Mouse (Mus musculus) embryonic facial prominence, embryonic 13.5 days (tissue): ENCODE results near the gene Tmppe. TPM values are rescaled to one million over a fixed set of nuclear protein-coding genes. Genes with fewer than 3 reads are reported as not detected.
"Not testable (repeated sequence)": the region's sequence is repeated elsewhere in the genome, so short reads cannot be mapped to it uniquely, and the experiment has no call there.

Experiments used
- ATAC-seq: fragments of 200-750 bp; cut with Nextera tagmentation; 2 replicates; pipeline ENCODE4 v1.8.0; 2017; ENCODE audit warnings: low read depth; ENCODE audit not compliant: insufficient number of reproducible peaks, insufficient read depth, low FRiP score, low TSS enrichment
- H3K27ac ChIP-seq: fragments of 300-500 bp; sonication (generic); 2 replicates; pipeline ENCODE4 v1.5.1; 2015; ENCODE audit warnings: moderate library complexity, mild to moderate bottlenecking, inconsistent platforms
- H3K27me3 ChIP-seq: fragments of 300-500 bp; sonication (generic); 2 replicates; pipeline ENCODE4 v1.6.1; 2015; ENCODE audit warnings: mild to moderate bottlenecking, inconsistent platforms
- H3K36me3 ChIP-seq: fragments of 300-500 bp; sonication (generic); 2 replicates; pipeline ENCODE4 v1.6.1; 2015; ENCODE audit warnings: mild to moderate bottlenecking, inconsistent platforms
- H3K4me1 ChIP-seq: fragments of 300-500 bp; sonication (generic); 2 replicates; pipeline ENCODE4 v1.6.1; 2015; ENCODE audit warnings: inconsistent platforms
- H3K4me2 ChIP-seq: fragments of 300-500 bp; sonication (generic); 2 replicates; pipeline ENCODE4 v1.6.1; 2015; ENCODE audit warnings: moderate library complexity, mild to moderate bottlenecking, inconsistent platforms
- H3K4me3 ChIP-seq: fragments of 300-500 bp; sonication (generic); 2 replicates; pipeline ENCODE4 v1.5.1; 2015; ENCODE audit warnings: mild to moderate bottlenecking, inconsistent platforms
- H3K9ac ChIP-seq: fragments of 300-500 bp; sonication (generic); 2 replicates; pipeline ENCODE4 v1.6.1; 2015; ENCODE audit warnings: mild to moderate bottlenecking, inconsistent platforms
- H3K9me3 ChIP-seq: fragments of 300-500 bp; sonication (generic); 2 replicates; pipeline ENCODE4 v1.6.1; 2016; ENCODE audit warnings: inconsistent platforms
- WGBS: fragments of 180-500 bp; shearing (Covaris S2); methylation state at CpG from one replicate; pipeline ENCODE4 v1.1.7; 2015; ENCODE audit warnings: mixed read lengths; 5-methylcytosine and 5-hydroxymethylcytosine counted together
- polyA plus RNA-seq: library from polyadenylated mRNA; unstranded; fragments of >200 nt; fragmentation: Nextera tagmentation; extraction: Ambion mirVana; gene quantifications from 2 replicates; pipeline ENCODE4 v1.2.1, GENCODE M21; 2015

The Tmppe gene
- polyA plus RNA-seq = 7.8 and 8.5 TPM in 2 replicates

DNA sequence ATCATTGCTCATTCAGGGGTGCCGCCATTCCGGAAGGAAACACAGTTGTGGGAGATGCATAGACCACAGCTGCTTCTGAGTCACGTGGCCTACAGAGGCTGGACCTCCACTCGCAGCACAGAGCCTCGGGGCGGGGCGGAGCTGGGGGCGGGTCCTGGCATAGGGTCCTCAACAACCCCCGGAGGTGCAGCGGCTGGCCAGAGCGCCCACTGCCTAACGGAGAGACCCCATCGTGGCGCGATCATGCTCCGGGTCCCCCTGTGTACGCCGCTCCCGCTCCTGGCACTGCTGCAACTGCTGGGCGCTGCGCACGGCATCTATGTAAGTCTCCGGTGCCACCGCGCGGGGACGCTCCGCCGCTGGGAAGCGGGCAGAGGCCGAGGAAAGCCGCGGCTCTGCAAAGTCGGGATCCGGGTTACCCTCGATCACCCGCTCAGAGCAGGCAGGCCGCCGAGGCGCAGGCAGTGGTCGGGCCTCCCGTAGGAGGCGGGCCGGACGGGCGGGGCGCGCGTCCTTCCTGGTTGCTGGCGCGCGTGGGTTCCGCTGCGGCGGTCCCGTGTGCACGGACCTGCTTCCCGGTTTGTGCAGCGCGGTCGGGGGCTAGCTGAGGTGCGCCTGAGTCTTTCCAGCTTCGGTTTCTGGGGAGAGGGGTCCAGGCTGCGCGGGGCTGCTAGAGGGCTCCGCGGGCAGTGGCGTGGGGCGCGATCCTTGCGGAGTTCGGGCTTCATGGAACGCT lies at the start of gene Tmppe, which contains the start of gene Glb1:
TSS of gene Tmppe (plus strand) at position 157 of the 736 bp plus-strand sequence.
TSS of gene Glb1 (plus strand) at position 128 of the 736 bp plus-strand sequence.
- Histone ChIP-seq H3K36me3 (peaks cover 22% of the 10 kb centered on the region), H3K27ac (peak within 1 kb of the TSS; percentile 92), H3K9ac (peak within 1 kb of the TSS; percentile 90), H3K9me3 (no peaks in the 10 kb centered on the region), H3K4me2 (peak within 1 kb of the TSS; percentile 78), H3K4me1 (peaks cover 11% of the 10 kb centered on the region), H3K4me3 (peak within 1 kb of the TSS; percentile 87), H3K27me3 (no peaks in the 10 kb centered on the region)
- under 1% methylated on average over 73 of the region's 73 CpGs for WGBS
- ATAC-seq = peak; percentile 95

- no peaks in the 10 kb centered on the region for H3K9me3 ChIP-seq
- WGBS = under 1% methylated on average over 48 of the region's 48 CpGs
- no peak overlapping the region for H3K27ac ChIP-seq
- H3K4me1 ChIP-seq = peaks cover 8% of the 10 kb centered on the region
- peak overlapping the region; percentile 68 for H3K9ac ChIP-seq
- peaks cover under 1% of the 10 kb centered on the region for H3K36me3 ChIP-seq
- H3K4me3 ChIP-seq = peak overlapping the region; percentile 55
- H3K27me3 ChIP-seq = peaks cover 10% of the 10 kb centered on the region
- peak; percentile 77 for ATAC-seq
- H3K4me2 ChIP-seq = peak overlapping the region; percentile 88
Observed at GRCm38 (mm10) chr9:114367783-114368470, 33.0 kb upstream of the Tmppe start.

GRCm38 (mm10) chr9:114368471-114368858 lies 32.4 kb upstream of the Tmppe start:
- H3K36me3 ChIP-seq = peaks cover 6% of the 10 kb centered on the region
- H3K9me3 ChIP-seq = no peaks in the 10 kb centered on the region
- peaks cover 8% of the 10 kb centered on the region for H3K4me1 ChIP-seq
- H3K27ac ChIP-seq = no peak overlapping the region
- 11% methylated on average over 12 of the region's 12 CpGs for WGBS
- H3K27me3 ChIP-seq = peaks cover 10% of the 10 kb centered on the region
- peak overlapping the region; percentile 55 for H3K4me3 ChIP-seq
- ATAC-seq = no peak
- peak overlapping the region; percentile 68 for H3K9ac ChIP-seq
- H3K4me2 ChIP-seq = peak overlapping the region; percentile 88

DNA sequence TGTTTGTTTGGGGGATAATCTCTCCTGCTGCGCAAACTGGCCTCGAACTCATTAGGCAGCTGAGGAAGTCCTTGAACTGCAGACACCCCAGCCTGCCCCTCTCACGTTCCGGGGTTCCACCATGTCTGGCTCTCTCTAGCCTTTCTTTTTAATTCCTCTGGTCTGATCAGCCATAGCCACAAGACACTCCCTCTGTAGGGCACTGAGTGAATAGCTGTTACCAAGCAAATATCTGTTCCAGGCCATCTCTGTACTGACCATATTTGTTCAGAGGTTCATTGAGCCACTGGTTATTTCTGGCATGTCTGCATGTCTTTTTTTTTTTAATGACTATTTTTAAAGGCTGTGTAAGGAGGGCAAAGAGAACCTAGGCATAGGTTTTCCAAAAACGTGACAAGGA lies 31.5 kb upstream of the Tmppe start:
- not testable (repeated sequence) for H3K9me3 ChIP-seq, H3K4me3 ChIP-seq, ATAC-seq, H3K9ac ChIP-seq, H3K27ac ChIP-seq, H3K4me2 ChIP-seq, H3K4me1 ChIP-seq
- Histone ChIP-seq H3K36me3 (peaks cover 14% of the 10 kb centered on the region), H3K27me3 (peaks cover 10% of the 10 kb centered on the region)
- WGBS = 59% methylated on average over 5 of the region's 5 CpGs

- 29% methylated on average over 5 of the region's 5 CpGs for WGBS
- not testable (repeated sequence) for H3K27ac ChIP-seq, H3K9me3 ChIP-seq, H3K27me3 ChIP-seq, H3K4me3 ChIP-seq, H3K4me1 ChIP-seq, ATAC-seq, H3K4me2 ChIP-seq, H3K9ac ChIP-seq
- H3K36me3 ChIP-seq = peaks cover 32% of the 10 kb centered on the region
Observed at GRCm38 (mm10) chr9:114371717-114372116, 29.2 kb upstream of the Tmppe start.

GRCm38 (mm10) chr9:114375276-114375962 lies 25.5 kb upstream of the Tmppe start:
- H3K36me3 ChIP-seq = peaks cover 63% of the 10 kb centered on the region
- 89% methylated on average over 10 of the region's 10 CpGs for WGBS
- no peak for ATAC-seq

DNA sequence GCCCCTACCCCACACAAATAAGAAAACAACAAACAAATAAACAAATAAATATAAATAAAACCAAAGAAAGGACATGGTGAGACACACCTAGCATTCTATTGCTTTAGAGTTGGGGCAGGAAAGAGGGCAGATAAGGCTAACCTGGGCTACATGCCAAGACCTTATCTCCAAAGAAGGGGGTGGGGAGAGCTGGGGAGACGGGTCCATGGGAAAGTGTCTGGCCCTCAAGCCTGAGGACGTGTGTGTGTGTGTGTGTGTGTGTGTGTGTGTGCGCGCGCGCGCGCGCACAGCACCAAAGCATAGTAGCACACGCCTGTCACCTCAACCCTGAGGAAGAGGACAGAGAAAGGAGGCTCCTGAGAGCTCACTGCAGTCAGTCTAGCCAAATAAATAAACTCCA lies 23.7 kb upstream of the Tmppe start:
- H3K4me3 ChIP-seq = no peak overlapping the region
- WGBS = 96% methylated on average over 10 of the region's 10 CpGs
- H3K27ac ChIP-seq = no peak overlapping the region
- no peak overlapping the region for H3K4me2 ChIP-seq
- H3K9me3 ChIP-seq = no peaks in the 10 kb centered on the region
- no peak overlapping the region for H3K9ac ChIP-seq
- no peak for ATAC-seq
- peaks cover 71% of the 10 kb centered on the region for H3K36me3 ChIP-seq
- no peaks in the 10 kb centered on the region for H3K4me1 ChIP-seq
- H3K27me3 ChIP-seq = no peaks in the 10 kb centered on the region

More at GRCm38 (mm10) chr9:114375276-114375962, 25.5 kb upstream of the Tmppe start:
- Histone ChIP-seq H3K4me1 (no peaks in the 10 kb centered on the region), H3K4me2 (no peak overlapping the region), H3K27ac (no peak overlapping the region), H3K27me3 (no peaks in the 10 kb centered on the region), H3K4me3 (no peak overlapping the region), H3K9ac (no peak overlapping the region), H3K9me3 (no peaks in the 10 kb centered on the region)

- Histone ChIP-seq H3K9ac (no peak overlapping the region; the same call in 1 of the 2 replicates), H3K36me3 (peaks cover 79% of the 10 kb centered on the region), H3K4me3 (no peak overlapping the region), H3K4me1 (no peaks in the 10 kb centered on the region), H3K27me3 (no peaks in the 10 kb centered on the region), H3K9me3 (no peaks in the 10 kb centered on the region), H3K27ac (no peak overlapping the region), H3K4me2 (no peak overlapping the region)
- ATAC-seq = no peak
- WGBS = 82% methylated on average over 12 of the region's 12 CpGs
Observed at GRCm38 (mm10) chr9:114379871-114380270, 21.0 kb upstream of the Tmppe start.

GRCm38 (mm10) chr9:114380881-114381733 lies 19.8 kb upstream of the Tmppe start:
- no peaks in the 10 kb centered on the region for H3K27me3 ChIP-seq
- no peak overlapping the region for H3K4me3 ChIP-seq
- no peaks in the 10 kb centered on the region for H3K9me3 ChIP-seq
- H3K9ac ChIP-seq = no peak overlapping the region
- no peak overlapping the region for H3K4me2 ChIP-seq
- H3K4me1 ChIP-seq = no peaks in the 10 kb centered on the region
- H3K27ac ChIP-seq = no peak overlapping the region
- ATAC-seq = no peak
- peaks cover 83% of the 10 kb centered on the region for H3K36me3 ChIP-seq
- WGBS = 70% methylated on average over 17 of the region's 17 CpGs

GRCm38 (mm10) chr9:114382936-114383710 lies 17.8 kb upstream of the Tmppe start:
- Histone ChIP-seq H3K4me1 (peaks cover 3% of the 10 kb centered on the region; the same call in 1 of the 2 replicates), H3K9me3 (no peaks in the 10 kb centered on the region), H3K4me2 (no peak overlapping the region), H3K27me3 (no peaks in the 10 kb centered on the region), H3K27ac (no peak overlapping the region), H3K9ac (no peak overlapping the region), H3K4me3 (no peak overlapping the region), H3K36me3 (peaks cover 68% of the 10 kb centered on the region)
- 88% methylated on average over 17 of the region's 17 CpGs for WGBS
- ATAC-seq = no peak
